Mouse (Mus musculus) layer of hippocampus, postnatal 25 days (tissue): ENCODE data around the gene Tbcel. TPM values are rescaled to one million over a fixed set of nuclear protein-coding genes. Genes with fewer than 3 reads are reported as not detected.

ENCODE experiments used
- DNase-seq, 2 experiments: peaks; one replicate each; pipeline ENCODE4 v3.0.0; 2022; ENCODE audit warnings: mixed read lengths in 2 of 2, low spot score in 1 of 2; ENCODE audit errors: extremely low spot score in 1 of 2
- total RNA-seq, 2 experiments: library from RNA; stranded (reverse); gene quantifications; 2 replicates each; pipeline ENCODE4 v1.2.3; 2021

The Tbcel gene
- total RNA-seq = 10 to 100 TPM; 57.2 to 57.6 TPM

- no peak for DNase-seq
Observed at GRCm38 (mm10) chr9:42507709-42508108, at the start of gene Tbcel. Gene Tbcel, minus strand, starts transcription at chr9:42507809.

GRCm38 (mm10) chr9:42555186-42555585 is 47.6 kb upstream of the Tbcel start:
- DNase-seq = no peak

- peak; percentile 93 to 97 for DNase-seq
Observed at GRCm38 (mm10) chr9:42550116-42550515, 42.5 kb upstream of the Tbcel start.

- DNase-seq = no peak
Observed at GRCm38 (mm10) chr9:42548981-42549380, 41.4 kb upstream of the Tbcel start.

GRCm38 (mm10) chr9:42544521-42544920 is 36.9 kb upstream of the Tbcel start:
- DNase-seq = no peak

GRCm38 (mm10) chr9:42533491-42533890 is 25.9 kb upstream of the Tbcel start:
- DNase-seq = no peak

DNA sequence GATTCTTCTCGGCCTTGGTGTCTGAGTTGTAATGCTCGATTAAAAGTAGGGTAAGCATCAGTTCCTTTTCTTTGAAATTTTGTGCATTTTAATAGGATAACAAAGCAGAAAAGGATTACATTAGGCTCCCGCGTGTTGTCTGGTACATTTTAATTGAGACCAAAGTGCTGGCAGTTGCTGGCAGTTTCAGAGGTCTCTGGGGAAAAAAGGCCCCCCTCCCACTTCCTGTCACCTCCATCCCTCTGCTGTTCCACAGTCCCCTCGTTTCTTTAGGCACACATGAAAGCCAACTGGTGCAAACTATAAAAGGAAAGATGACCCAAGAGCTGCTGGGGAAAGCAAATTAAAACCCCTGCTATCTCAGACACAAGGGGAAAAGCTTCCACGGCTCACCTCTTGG is 25.4 kb upstream of the Tbcel start:
- no peak for DNase-seq

- DNase-seq = no peak
Observed at GRCm38 (mm10) chr9:42531951-42532350, 24.3 kb upstream of the Tbcel start.

DNA sequence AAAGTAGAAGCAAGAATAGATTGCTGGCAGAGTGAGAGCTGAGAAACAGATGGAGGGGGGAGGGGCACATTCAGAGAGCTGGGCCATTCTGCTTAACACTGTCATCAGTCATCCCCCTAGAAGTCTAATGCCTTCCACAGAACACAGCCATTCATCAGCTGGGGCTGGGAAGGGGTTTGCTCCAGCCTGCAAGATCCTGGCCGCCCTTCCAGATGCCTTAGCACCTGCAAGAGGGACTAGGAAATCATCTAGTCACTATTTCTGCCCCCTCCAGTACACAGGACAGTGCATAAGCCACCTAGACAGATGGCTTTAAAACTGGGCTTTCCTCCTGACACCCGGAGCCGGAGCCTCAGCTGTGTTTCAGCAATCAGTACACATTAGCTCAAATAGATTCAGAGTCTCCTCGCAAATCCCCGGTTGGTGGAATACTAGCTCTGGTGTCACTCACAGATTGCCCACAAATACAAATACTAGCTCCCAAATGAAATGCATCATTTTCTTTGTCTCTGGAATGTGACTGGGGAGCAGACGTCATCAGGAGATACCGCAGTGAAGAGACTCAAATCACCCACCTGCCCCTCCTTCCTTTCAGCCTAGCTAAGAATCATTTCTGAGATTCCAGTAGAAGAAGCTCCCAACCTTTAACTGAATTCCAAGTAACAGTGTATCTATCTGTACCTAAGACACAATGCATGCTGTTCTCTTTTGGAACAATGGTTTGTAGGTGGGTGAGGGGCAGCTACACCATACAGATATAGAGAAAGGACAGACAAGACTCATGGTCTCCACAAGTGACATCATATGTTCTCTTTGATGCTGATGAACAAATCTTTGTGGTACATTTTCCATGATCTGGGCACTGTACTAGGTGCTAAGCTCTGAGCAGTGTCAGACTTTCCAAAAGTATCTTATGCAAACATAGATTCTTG is 22.9 kb upstream of the Tbcel start:
- peak in 1 of 2 experiments; percentile 47 for DNase-seq

GRCm38 (mm10) chr9:42520587-42521084 is 13.0 kb upstream of the Tbcel start:
- peak; percentile 35 to 42 for DNase-seq

DNA sequence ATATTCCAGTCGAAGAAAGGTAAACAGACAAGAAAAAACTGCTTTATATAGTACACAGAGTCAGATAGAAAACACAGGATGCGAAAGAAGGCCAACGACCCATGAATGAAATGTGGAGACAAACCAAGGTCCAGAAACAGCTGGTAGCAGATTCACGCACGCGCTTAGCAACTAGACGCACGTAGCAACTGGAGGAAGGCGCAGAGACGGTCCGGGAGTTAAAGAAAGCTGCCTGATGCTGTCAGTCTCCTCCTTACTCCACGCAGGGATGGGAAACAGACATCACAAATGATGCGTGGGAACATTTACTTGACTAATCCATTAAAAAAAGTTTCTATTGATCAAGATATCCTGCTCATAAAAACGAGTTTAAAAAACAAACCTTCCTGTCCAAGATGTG is 10.6 kb upstream of the Tbcel start:
- DNase-seq = no peak

GRCm38 (mm10) chr9:42513159-42513558 is 5.5 kb upstream of the Tbcel start:
- no peak for DNase-seq

- no peak for DNase-seq
Observed at GRCm38 (mm10) chr9:42512312-42512711, 4.7 kb upstream of the Tbcel start.

DNA sequence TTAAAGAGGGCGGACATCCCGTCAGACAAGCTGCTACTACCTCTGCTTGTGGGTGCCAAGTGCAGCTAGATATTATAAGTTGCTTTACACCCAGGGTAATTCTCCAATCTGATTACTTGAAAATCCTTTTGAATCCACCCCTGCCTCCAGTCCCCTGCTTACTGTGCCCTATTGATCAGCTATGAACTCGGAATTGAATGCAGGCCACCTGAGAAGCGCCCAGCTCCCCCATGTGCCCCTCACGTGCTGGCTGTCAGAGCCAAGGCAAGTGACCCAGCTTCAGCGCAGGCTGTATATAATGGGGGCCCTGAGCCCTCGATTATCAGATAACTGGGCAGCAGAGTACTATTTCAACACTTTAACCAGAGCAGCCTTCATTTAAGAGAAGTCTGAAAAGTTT is 626 bp upstream of the Tbcel start:
- no peak for DNase-seq

GRCm38 (mm10) chr9:42507022-42507421 is 587 bp downstream of the Tbcel start:
- no peak for DNase-seq

GRCm38 (mm10) chr9:42504971-42505510 is 2.6 kb downstream of the Tbcel start:
- no peak for DNase-seq

GRCm38 (mm10) chr9:42504559-42504958 is 3.0 kb downstream of the Tbcel start:
- DNase-seq = no peak

GRCm38 (mm10) chr9:42503709-42504108 is 3.9 kb downstream of the Tbcel start:
- no peak for DNase-seq

GRCm38 (mm10) chr9:42496296-42496695 is 11.3 kb downstream of the Tbcel start:
- DNase-seq = no peak

DNA sequence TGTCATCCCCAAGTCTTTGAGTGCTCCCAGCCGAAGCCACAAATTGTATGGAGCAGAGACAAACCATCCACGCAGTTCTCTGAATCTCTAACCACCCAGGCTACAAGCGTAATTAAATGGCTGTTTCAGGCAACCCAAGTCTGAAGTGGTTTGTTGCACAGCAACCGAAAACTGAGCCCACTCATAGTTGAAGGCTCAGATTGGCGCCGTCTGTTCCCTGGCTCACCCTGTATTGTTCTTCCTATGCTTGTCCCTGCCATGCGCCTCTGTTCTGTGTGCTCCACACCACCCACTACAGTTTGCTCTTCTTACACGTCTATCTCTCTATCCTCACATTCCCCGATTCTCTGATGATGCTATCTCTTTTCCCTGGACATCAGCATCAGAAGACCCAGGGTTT is 15.8 kb downstream of the Tbcel start:
- DNase-seq = peak in 1 of 2 experiments; percentile 33

GRCm38 (mm10) chr9:42490589-42491382 is 16.8 kb downstream of the Tbcel start:
- DNase-seq = no peak
